27 mouse cellular contexts compared by ENCODE assay signal in genomic region chr5:20226471-20227210, GRCm38 (mm10).
A peak's percentile ranks its signal among the peaks of the same experiment; 100 is the strongest.
DNase-seq lines count a peak whose midpoint lies in the region; ATAC-seq lines count a peak whose summit lies in the region.
"Had no signal": no experiment of that assay in that cellular context is flagged by ENCODE, and none has a peak within 500 bp of the region (broad histone marks: within the 10 kb centered on the region; RNA-seq: fewer than 3 reads in every experiment).

No protein-coding gene starts in this region.

- ATAC-seq in lung, embryonic 16.5 days (ENCODE audit: low read depth): peak; percentile 45; the same call in 1 of the 2 replicates
- ATAC-seq: activated CD4-positive, CD25-positive, alpha-beta regulatory T cell, adult 4 months; forebrain, embryonic 13.5 days; hindbrain, embryonic 16.5 days; intestine, embryonic 15.5 days; midbrain, embryonic 13.5 days had no signal

- H3K4me1 ChIP-seq in lung, embryonic 16.5 days (replicated peaks; ENCODE audit: control insufficient read depth, insufficient read depth, low read length): no peaks in the 10 kb centered on the region
- H3K4me1 ChIP-seq in hindbrain, embryonic 10.5 days (replicated peaks): peaks cover 8% of the 10 kb centered on the region; the same call in 1 of the 2 replicates
- H3K4me1 ChIP-seq: intestine, embryonic 15.5 days; limb, embryonic 10.5 days; limb, embryonic 15.5 days; liver, embryonic 13.5 days had no signal

- 63% methylated on average over 6 of the region's 6 CpGs for WGBS in lung, embryonic 16.5 days
- WGBS in hindbrain, embryonic 10.5 days: 89% methylated on average over 6 of the region's 6 CpGs

- no peak overlapping the region for H3K4me2 ChIP-seq in lung, embryonic 16.5 days (ENCODE audit: low read depth, low read length)
- H3K4me2 ChIP-seq: forebrain, embryonic 13.5 days; intestine, embryonic 15.5 days; limb, embryonic 15.5 days; liver, embryonic 13.5 days; midbrain, embryonic 13.5 days; neural tube, embryonic 13.5 days had no signal

- intact Hi-C loops in left cerebral cortex, postnatal 14 days (cut with DNase I): loop anchor here (10.0 kb wide), 1 partner anchor 322 kb away; no protein-coding TSS in a partner anchor

- H3K9me3 ChIP-seq in lung, embryonic 16.5 days (ENCODE audit: control insufficient read depth, low read length): no peaks in the 10 kb centered on the region
- no peaks in the 10 kb centered on the region for H3K9me3 ChIP-seq in hindbrain, embryonic 10.5 days
- H3K9me3 ChIP-seq: forebrain, embryonic 13.5 days; intestine, embryonic 15.5 days; limb, embryonic 10.5 days; limb, embryonic 15.5 days; liver, embryonic 13.5 days; midbrain, embryonic 13.5 days; neural tube, embryonic 13.5 days had no signal

- H3K9ac ChIP-seq in lung, embryonic 16.5 days (ENCODE audit: low read length): no peak overlapping the region
- H3K9ac ChIP-seq: forebrain, embryonic 13.5 days; intestine, embryonic 15.5 days; limb, embryonic 15.5 days; liver, embryonic 13.5 days; midbrain, embryonic 13.5 days; neural tube, embryonic 13.5 days had no signal

- no peaks in the 10 kb centered on the region for H3K36me3 ChIP-seq in lung, embryonic 16.5 days (ENCODE audit: control insufficient read depth, insufficient read depth, low read length)
- no peaks in the 10 kb centered on the region for H3K36me3 ChIP-seq in hindbrain, embryonic 10.5 days
- H3K36me3 ChIP-seq: intestine, embryonic 15.5 days; limb, embryonic 10.5 days; limb, embryonic 15.5 days; liver, embryonic 13.5 days; midbrain, embryonic 13.5 days; neural tube, embryonic 13.5 days had no signal

- no peaks in the 10 kb centered on the region for H3K27me3 ChIP-seq in lung, embryonic 16.5 days (ENCODE audit: control insufficient read depth, insufficient read depth, low read depth, low read length)
- H3K27me3 ChIP-seq in hindbrain, embryonic 10.5 days (ENCODE audit: insufficient read depth, poor library complexity, severe bottlenecking): no peaks in the 10 kb centered on the region
- H3K27me3 ChIP-seq: forebrain, embryonic 13.5 days; intestine, embryonic 15.5 days; limb, embryonic 15.5 days; liver, embryonic 13.5 days; midbrain, embryonic 13.5 days; neural tube, embryonic 13.5 days had no signal

- no peak for DNase-seq in lung, postnatal 14 days
- DNase-seq in kidney, adult 9 months: peak; percentile 80
- peak; percentile 21 for DNase-seq in kidney, postnatal 10 days
- no peak for DNase-seq in hindbrain, embryonic 10.5 days (ENCODE audit: low spot score)
- DNase-seq in T-cell, adult 2 months (ENCODE audit: low spot score): no peak
- no peak for DNase-seq in left cerebral cortex, postnatal 14 days (ENCODE audit: low spot score in 2 of 2)
- DNase-seq: adrenal gland, adult 8-10 months; B cell, adult 2 months; cerebellum, adult 11 months; cerebellum, adult 9-10 months; cerebellum, postnatal 36 days; gastrocnemius, postnatal 10 days; heart, postnatal 14 days; liver, embryonic 13.5 days; lung, adult 18-20 months; right cerebral cortex, postnatal 4 days; thymus, adult 2 months had no signal

- no peak overlapping the region for H3K27ac ChIP-seq in lung, embryonic 16.5 days (ENCODE audit: low read length)
- no peak overlapping the region for H3K27ac ChIP-seq in hindbrain, embryonic 10.5 days
- H3K27ac ChIP-seq: forebrain, embryonic 13.5 days; intestine, embryonic 15.5 days; limb, embryonic 10.5 days; limb, embryonic 15.5 days; liver, embryonic 13.5 days; macrophage; midbrain, embryonic 13.5 days; neural tube, embryonic 13.5 days had no signal

- no peak overlapping the region for H3K4me3 ChIP-seq in lung, embryonic 16.5 days (ENCODE audit: low read length)
- no peak overlapping the region for H3K4me3 ChIP-seq in hindbrain, embryonic 10.5 days
- H3K4me3 ChIP-seq: forebrain, embryonic 13.5 days; intestine, embryonic 15.5 days; limb, embryonic 10.5 days; limb, embryonic 15.5 days; liver, embryonic 13.5 days; midbrain, embryonic 13.5 days; neural tube, embryonic 13.5 days had no signal

Comparison
In these comparisons a context has a peak if more than half of its experiments do, and no peak if none do; other contexts are left out.
1. DNase-seq: peak in kidney, adult 9 months (single experiment) and kidney, postnatal 10 days (single experiment); none in lung, postnatal 14 days (single experiment), hindbrain, embryonic 10.5 days (single experiment), T-cell, adult 2 months (single experiment) and left cerebral cortex, postnatal 14 days (0 of 2).